Mouse (Mus musculus) heart, embryonic 16.5 days (tissue): ENCODE results near the gene H2-M2. TPM values are rescaled to one million over a fixed set of nuclear protein-coding genes. Genes with fewer than 3 reads are reported as not detected.
"Not testable (repeated sequence)": the region's sequence is repeated elsewhere in the genome, so short reads cannot be mapped to it uniquely, and the experiment has no call there.

Source experiments
- ATAC-seq: fragments of 200-750 bp; cut with Nextera tagmentation; replicated peaks from 2 replicates; pipeline ENCODE4 v1.8.0; 2017; ENCODE audit warnings: moderate number of reproducible peaks; ENCODE audit not compliant: insufficient read depth, low FRiP score; ENCODE audit errors: extremely low read depth
- H3K27ac ChIP-seq: fragments of 300-500 bp; sonication (generic); 2 replicates; pipeline ENCODE4 v1.5.1; 2014; ENCODE audit warnings: mild to moderate bottlenecking, low read length, control low read depth, moderate library complexity
- H3K27me3 ChIP-seq: fragments of 300-500 bp; sonication (generic); 2 replicates; pipeline ENCODE4 v1.6.1; 2014; ENCODE audit warnings: low read length, mixed read lengths; ENCODE audit not compliant: control insufficient read depth, insufficient read depth
- H3K36me3 ChIP-seq: fragments of 300-500 bp; sonication (generic); 2 replicates; pipeline ENCODE4 v1.6.1; 2014; ENCODE audit not compliant: control insufficient read depth, insufficient read depth
- H3K4me1 ChIP-seq: fragments of 300-500 bp; sonication (generic); 2 replicates; pipeline ENCODE4 v1.6.1; 2014; ENCODE audit warnings: low read length, mixed read lengths; ENCODE audit not compliant: control insufficient read depth, insufficient read depth
- H3K4me2 ChIP-seq: fragments of 300-500 bp; sonication (generic); 2 replicates; pipeline ENCODE4 v1.6.1; 2014; ENCODE audit warnings: low read depth, mild to moderate bottlenecking, control low read depth, low read length
- H3K4me3 ChIP-seq: fragments of 300-500 bp; sonication (generic); 2 replicates; pipeline ENCODE4 v1.5.1; 2014; ENCODE audit warnings: mild to moderate bottlenecking, control low read depth, low read length
- H3K9ac ChIP-seq: fragments of 300-500 bp; sonication (generic); 2 replicates; pipeline ENCODE4 v1.6.1; 2014; ENCODE audit warnings: low read length, control low read depth
- H3K9me3 ChIP-seq: fragments of 300-500 bp; sonication (generic); replicated peaks from 2 replicates; pipeline ENCODE4 v1.6.1; 2016; ENCODE audit warnings: low read length; ENCODE audit not compliant: control insufficient read depth
- WGBS: fragments of 180-500 bp; shearing (Covaris S2); extraction: QIAGEN DNeasy Blood & Tissue Kit; methylation state at CpG from one replicate; pipeline ENCODE4 v1.1.7; 2014; 5-methylcytosine and 5-hydroxymethylcytosine counted together
- polyA plus RNA-seq: library from polyadenylated mRNA; unstranded; fragments of >200 nt; fragmentation: Nextera tagmentation; extraction: Ambion mirVana; gene quantifications from 2 replicates; pipeline ENCODE4 v1.2.1, GENCODE M21; 2015

The H2-M2 gene
- 0.30 and 0.46 TPM in 2 replicates for polyA plus RNA-seq

GRCm38 (mm10) chr17:37483452-37483851 lies at the start of gene H2-M2:
TSS of gene H2-M2 (minus strand) at chr17:37483552.
- Histone ChIP-seq H3K9ac (no peak within 1 kb of the TSS), H3K36me3 (no peaks in the 10 kb centered on the region), H3K9me3 (peaks cover 8% of the 10 kb centered on the region), H3K4me3 (no peak within 1 kb of the TSS), H3K4me2 (no peak within 1 kb of the TSS), H3K27ac (no peak within 1 kb of the TSS), H3K4me1 (no peaks in the 10 kb centered on the region), H3K27me3 (no peaks in the 10 kb centered on the region)
- 51% methylated on average over 2 of the region's 2 CpGs for WGBS
- ATAC-seq = no peak

- not testable (repeated sequence) for ATAC-seq, H3K9me3 ChIP-seq, H3K4me2 ChIP-seq, H3K36me3 ChIP-seq, H3K27me3 ChIP-seq, H3K4me3 ChIP-seq, H3K9ac ChIP-seq, H3K27ac ChIP-seq, H3K4me1 ChIP-seq
- whole genome bisulfite sequencing = 44% methylated on average over 1 of the region's 1 CpGs
These were observed 42.1 kb upstream of the H2-M2 start for GRCm38 (mm10) chr17:37525427-37525826.

DNA sequence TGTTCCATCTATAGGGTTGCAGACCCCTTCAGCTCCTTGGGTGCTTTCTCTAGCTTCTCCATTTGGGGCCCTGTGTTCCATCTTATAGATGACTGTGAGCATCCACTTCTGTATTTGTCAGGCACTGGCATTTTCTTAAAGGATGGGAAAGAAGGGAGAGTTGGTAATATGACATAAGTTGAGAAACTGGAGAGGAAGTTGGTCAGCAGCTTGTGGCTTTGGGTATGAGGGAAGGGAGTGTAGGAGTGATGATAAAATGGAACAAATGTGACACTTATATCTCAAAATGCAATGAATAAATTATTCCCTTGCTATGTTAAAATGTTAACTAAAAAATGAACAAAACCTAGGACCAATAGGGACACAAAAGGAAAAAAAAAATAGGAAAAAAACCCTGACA lies 41.3 kb upstream of the H2-M2 start:
- H3K4me2 ChIP-seq = not testable (repeated sequence)

DNA sequence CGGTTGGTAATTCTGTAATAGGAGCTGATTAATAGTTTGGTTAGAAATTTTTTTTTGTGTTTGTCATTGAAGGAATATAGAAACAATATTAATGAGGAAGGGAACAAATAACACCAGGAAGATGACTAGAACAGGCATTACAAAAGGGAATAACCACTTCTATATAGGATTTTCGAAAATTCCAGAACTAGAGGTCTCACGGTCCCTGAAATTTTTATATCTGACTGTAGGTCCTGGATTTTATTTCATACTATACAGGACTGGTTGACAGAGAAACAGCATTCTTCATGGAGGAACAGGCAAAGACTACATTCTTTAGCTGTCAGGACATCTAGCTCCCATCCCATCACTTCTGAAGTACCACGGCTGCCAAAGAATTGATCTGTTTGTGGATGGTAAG lies 24.4 kb upstream of the H2-M2 start, which contains the start of gene Olfr111:
Gene Olfr111 (plus strand): TSS at position 301 of the 400 bp plus-strand sequence.
- Histone ChIP-seq H3K36me3 (no peaks in the 10 kb centered on the region), H3K27ac (no peak within 1 kb of the TSS), H3K4me2 (no peak within 1 kb of the TSS), H3K4me3 (no peak within 1 kb of the TSS), H3K9me3 (peaks cover 3% of the 10 kb centered on the region; the same call in 1 of the 2 replicates), H3K9ac (no peak within 1 kb of the TSS), H3K27me3 (no peaks in the 10 kb centered on the region), H3K4me1 (no peaks in the 10 kb centered on the region)
- WGBS = 84% methylated on average over 4 of the region's 4 CpGs
- ATAC-seq = no peak

More for the DNA sequence above, 41.3 kb upstream of the H2-M2 start:
- not testable (repeated sequence) for H3K9ac ChIP-seq, H3K27ac ChIP-seq, ATAC-seq, H3K36me3 ChIP-seq, H3K9me3 ChIP-seq, H3K4me1 ChIP-seq, H3K27me3 ChIP-seq, H3K4me3 ChIP-seq

DNA sequence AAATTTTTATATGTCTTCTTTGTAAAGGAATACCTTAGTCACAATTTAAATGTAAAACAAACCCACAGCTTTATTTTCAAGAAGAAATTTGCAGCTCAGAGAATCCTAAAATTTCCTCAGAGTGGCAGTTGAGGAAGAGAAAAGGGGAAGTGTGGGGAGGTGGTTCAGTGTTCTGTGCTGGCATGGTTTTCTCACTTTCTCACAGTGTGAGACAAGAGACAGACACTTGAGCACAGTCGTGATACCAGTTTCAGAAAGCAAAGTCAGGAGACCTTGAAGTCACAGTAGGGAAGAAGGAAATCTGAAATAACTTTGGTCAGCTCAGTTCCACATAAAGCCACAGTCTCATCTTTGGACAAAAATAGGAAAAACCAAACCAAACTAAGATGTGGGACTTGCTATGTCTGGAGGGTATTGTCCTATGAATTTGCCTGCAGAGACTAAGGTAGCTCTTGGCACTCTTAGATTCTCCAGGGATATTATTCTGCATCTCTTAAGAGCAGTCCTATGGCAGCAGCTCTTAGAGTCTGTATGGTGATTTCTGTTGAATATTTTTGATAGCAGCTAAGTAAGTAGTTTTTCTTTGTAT lies 8.7 kb upstream of the H2-M2 start, which contains the start of gene Olfr110:
Gene Olfr110 (plus strand): TSS at position 539 of the 589 bp plus-strand sequence.
- Histone ChIP-seq H3K27me3 (no peaks in the 10 kb centered on the region), H3K4me2 (no peak within 1 kb of the TSS), H3K4me3 (no peak within 1 kb of the TSS), H3K36me3 (no peaks in the 10 kb centered on the region), H3K27ac (no peak within 1 kb of the TSS), H3K4me1 (no peaks in the 10 kb centered on the region), H3K9ac (no peak within 1 kb of the TSS), H3K9me3 (0 out of 2 replicates have a peak, but pooled peaks cover 3% of the 10 kb centered on the region)
- 32% methylated on average over 1 of the region's 1 CpGs for WGBS
- ATAC-seq = no peak

GRCm38 (mm10) chr17:37458616-37459015 lies 24.7 kb downstream of the H2-M2 start, which contains the start of gene Olfr109:
TSS of gene Olfr109 (plus strand) at chr17:37458916.
- 87% methylated on average over 1 of the region's 1 CpGs for WGBS
- no peak within 1 kb of the TSS for H3K9ac ChIP-seq
- no peak for ATAC-seq
- no peaks in the 10 kb centered on the region for H3K36me3 ChIP-seq
- H3K4me2 ChIP-seq = no peak within 1 kb of the TSS
- H3K27me3 ChIP-seq = no peaks in the 10 kb centered on the region
- no peak within 1 kb of the TSS for H3K27ac ChIP-seq
- no peaks in the 10 kb centered on the region for H3K4me1 ChIP-seq
- no peak within 1 kb of the TSS for H3K4me3 ChIP-seq
- no peaks in the 10 kb centered on the region for H3K9me3 ChIP-seq

- Histone ChIP-seq H3K9me3 (0 out of 2 replicates have a peak, but pooled peaks cover 2% of the 10 kb centered on the region), H3K4me2 (no peak within 1 kb of the TSS), H3K27ac (no peak within 1 kb of the TSS), H3K4me1 (no peaks in the 10 kb centered on the region), H3K36me3 (no peaks in the 10 kb centered on the region), H3K4me3 (no peak within 1 kb of the TSS), H3K27me3 (no peaks in the 10 kb centered on the region), H3K9ac (no peak within 1 kb of the TSS)
- WGBS = 82% methylated on average over 1 of the region's 1 CpGs
- ATAC-seq = no peak
These were observed 38.2 kb downstream of the H2-M2 start, which contains the start of gene Olfr108 for GRCm38 (mm10) chr17:37445180-37445579. TSS of gene Olfr108 (plus strand) at chr17:37445480.

Other genes with a start within 250 kb of the H2-M2 start
- not detected in 2 replicates for gene Olfr97, start 246.2 kb downstream of the H2-M2 start, polyA plus RNA-seq
- not detected in 2 replicates for gene Olfr98, start 219.8 kb downstream of the H2-M2 start, polyA plus RNA-seq
- gene H2-M3, start 213.3 kb downstream of the H2-M2 start, polyA plus RNA-seq = 2.9 TPM in 2 replicates
- not detected in 2 replicates for gene Olfr99, start 200.1 kb downstream of the H2-M2 start, polyA plus RNA-seq
- gene Olfr101, start 179.2 kb downstream of the H2-M2 start, polyA plus RNA-seq = not detected in 2 replicates
- gene Olfr102, start 166.5 kb downstream of the H2-M2 start, polyA plus RNA-seq = not detected in 2 replicates
- not detected in 2 replicates for gene Olfr103, start 143.9 kb downstream of the H2-M2 start, polyA plus RNA-seq
- not detected in 2 replicates for gene Olfr104-ps, start 124.0 kb downstream of the H2-M2 start, polyA plus RNA-seq
- not detected in 2 replicates for gene Olfr105-ps, start 104.5 kb downstream of the H2-M2 start, polyA plus RNA-seq
- not detected in 2 replicates for gene Olfr106-ps, start 93.2 kb downstream of the H2-M2 start, polyA plus RNA-seq
- gene Olfr107, start 84.3 kb downstream of the H2-M2 start, polyA plus RNA-seq = not detected in 2 replicates
- gene Olfr108, start 38.1 kb downstream of the H2-M2 start, polyA plus RNA-seq = not detected in 2 replicates
- gene Olfr109, start 24.6 kb downstream of the H2-M2 start, polyA plus RNA-seq = not detected in 2 replicates
- not detected in 2 replicates for gene Olfr110, start 8.9 kb upstream of the H2-M2 start, polyA plus RNA-seq
- 0.17 TPM in 1 of 2 replicates, not detected in the other for gene Olfr111, start 24.5 kb upstream of the H2-M2 start, polyA plus RNA-seq
- not detected in 2 replicates for gene Olfr112, start 85.9 kb upstream of the H2-M2 start, polyA plus RNA-seq
- gene Olfr113, start 94.1 kb upstream of the H2-M2 start, polyA plus RNA-seq = not detected in 2 replicates
- gene Olfr114, start 109.2 kb upstream of the H2-M2 start, polyA plus RNA-seq = not detected in 2 replicates
- not detected in 2 replicates for gene Olfr115, start 143.6 kb upstream of the H2-M2 start, polyA plus RNA-seq
- gene Olfr116, start 143.6 kb upstream of the H2-M2 start, polyA plus RNA-seq = not detected in 2 replicates
- not detected in 2 replicates for gene Olfr117, start 180.2 kb upstream of the H2-M2 start, polyA plus RNA-seq
- not detected in 2 replicates for gene Olfr118, start 183.4 kb upstream of the H2-M2 start, polyA plus RNA-seq
- gene Olfr119, start 213.0 kb upstream of the H2-M2 start, polyA plus RNA-seq = not detected in 2 replicates
- gene Olfr120, start 238.3 kb upstream of the H2-M2 start, polyA plus RNA-seq = not detected in 2 replicates